Mouse (Mus musculus) MEL (cell line): ENCODE measurements around the gene Arpc1b. TPM values are rescaled to one million over a fixed set of nuclear protein-coding genes. Genes with fewer than 3 reads are reported as not detected.
"Not testable (repeated sequence)": the region's sequence is repeated elsewhere in the genome, so short reads cannot be mapped to it uniquely, and the experiment has no call there.

Source experiments
- DNase-seq: peaks from one replicate; pipeline ENCODE4 v3.0.0; 2011; ENCODE audit warnings: low read depth, low spot score
- H3K27ac ChIP-seq: 2 replicates; pipeline ENCODE4 v1.5.1; 2012; ENCODE audit warnings: low read depth, mild to moderate bottlenecking, control low read depth, low read length, moderate library complexity; ENCODE audit not compliant: control insufficient read depth
- H3K27me3 ChIP-seq, 2 experiments: fragments of 150-350 bp in 1 of 2; sonication (generic) in 1 of 2; 2 replicates each; pipeline ENCODE4 v1.6.1; 2012; ENCODE audit warnings: low read length in 2 of 2, mild to moderate bottlenecking in 2 of 2, improper control_type of control experiment in 1 of 2, moderate library complexity in 1 of 2; ENCODE audit not compliant: insufficient read depth in 2 of 2, control insufficient read depth in 1 of 2
- H3K36me3 ChIP-seq, 2 experiments: 2 replicates each; pipeline ENCODE4 v1.6.1; 2012 to 2014; ENCODE audit warnings: low read length in 2 of 2, improper control_type of control experiment in 1 of 2, inconsistent platforms in 1 of 2, mild to moderate bottlenecking in 1 of 2; ENCODE audit not compliant: insufficient read depth in 2 of 2, control insufficient read depth in 1 of 2
- H3K4me1 ChIP-seq, 2 experiments: fragments of 150-350 bp in 1 of 2; sonication (generic) in 1 of 2; 2 replicates each; pipeline ENCODE4 v1.6.1; 2012; ENCODE audit warnings: low read length in 2 of 2, improper control_type of control experiment in 1 of 2, mild to moderate bottlenecking in 1 of 2; ENCODE audit not compliant: insufficient read depth in 2 of 2, control insufficient read depth in 1 of 2
- H3K4me3 ChIP-seq, 2 experiments: fragments of 150-350 bp in 1 of 2; sonication (generic) in 1 of 2; 2 replicates each; pipeline ENCODE4 v1.5.1; 2012; ENCODE audit warnings: low read depth in 2 of 2, low read length in 2 of 2, mild to moderate bottlenecking in 2 of 2, moderate library complexity in 2 of 2, control low read depth in 1 of 2, improper control_type of control experiment in 1 of 2; ENCODE audit not compliant: control insufficient read depth in 1 of 2, insufficient read depth in 1 of 2
- H3K79me2 ChIP-seq: 2 replicates; pipeline ENCODE4 v1.6.1; 2012; ENCODE audit warnings: mild to moderate bottlenecking, low read length, moderate library complexity; ENCODE audit not compliant: control insufficient read depth, poor library complexity, insufficient read depth
- H3K9ac ChIP-seq: 2 replicates; pipeline ENCODE4 v1.6.1; 2012; ENCODE audit warnings: low read depth, mild to moderate bottlenecking, control low read depth, low read length, moderate library complexity; ENCODE audit not compliant: control insufficient read depth, poor library complexity, severe bottlenecking
- H3K9me3 ChIP-seq: fragments of 150-350 bp; sonication (generic); replicated peaks from 2 replicates; pipeline ENCODE4 v1.6.1; 2012; ENCODE audit warnings: mild to moderate bottlenecking, low read length, improper control_type of control experiment, moderate library complexity; ENCODE audit not compliant: insufficient read depth
- CHD1 ChIP-seq: IDR thresholded peaks from 2 replicates; pipeline ENCODE4 v1.6.1; 2012; ENCODE audit warnings: low read depth, mild to moderate bottlenecking, inconsistent platforms, low read length, improper control_type of control experiment
- CTCF ChIP-seq, 3 experiments: IDR thresholded peaks in 2 of 3; conservative IDR thresholded peaks in 1 of 3; 2 replicates each; pipeline ENCODE4 v1.5.1; 2011 to 2012; ENCODE audit warnings: low read length in 3 of 3, low read depth in 2 of 3, mild to moderate bottlenecking in 2 of 3, improper control_type of control experiment in 1 of 3, inconsistent platforms in 1 of 3, mixed read lengths in 1 of 3, moderate library complexity in 1 of 3; ENCODE audit not compliant: control insufficient read depth in 1 of 3, insufficient read depth in 1 of 3, poor library complexity in 1 of 3, severe bottlenecking in 1 of 3
- E2F4 ChIP-seq: IDR thresholded peaks from 2 replicates; pipeline ENCODE4 v1.6.1; 2011; ENCODE audit warnings: low read depth, low read length, improper control_type of control experiment, borderline replicate concordance
- EP300 ChIP-seq, 2 experiments: IDR thresholded peaks; 2 replicates each; pipeline ENCODE4 v1.6.1; 2011; ENCODE audit warnings: improper control_type of control experiment in 2 of 2, low read length in 2 of 2, low read depth in 1 of 2, mild to moderate bottlenecking in 1 of 2
- GABPA ChIP-seq: IDR thresholded peaks from 2 replicates; pipeline ENCODE4 v1.6.1; 2012; ENCODE audit warnings: low read depth, mild to moderate bottlenecking, inconsistent platforms, low read length, improper control_type of control experiment, moderate library complexity
- GATA1 ChIP-seq: IDR thresholded peaks from 2 replicates; pipeline ENCODE4 v1.6.1; 2011; ENCODE audit warnings: low read depth, low read length, improper control_type of control experiment
- HCFC1 ChIP-seq: IDR thresholded peaks from 2 replicates; pipeline ENCODE4 v1.6.1; 2012; ENCODE audit warnings: low read depth, mild to moderate bottlenecking, inconsistent platforms, low read length, improper control_type of control experiment, moderate library complexity
- JUND ChIP-seq: IDR thresholded peaks from 2 replicates; pipeline ENCODE4 v1.6.1; 2011; ENCODE audit warnings: low read depth, mild to moderate bottlenecking, improper control_type of control experiment, low read length
- MAFK ChIP-seq: IDR thresholded peaks from 2 replicates; pipeline ENCODE4 v1.6.1; 2011; ENCODE audit warnings: low read depth, mild to moderate bottlenecking, low read length, improper control_type of control experiment, borderline replicate concordance
- MEF2A ChIP-seq: IDR thresholded peaks from 2 replicates; pipeline ENCODE4 v1.6.1; 2014; ENCODE audit warnings: low read depth, mild to moderate bottlenecking, inconsistent platforms, low read length, improper control_type of control experiment; ENCODE audit not compliant: poor library complexity, insufficient replicate concordance, severe bottlenecking; ENCODE audit errors: extremely low read depth
- MXI1 ChIP-seq: IDR thresholded peaks from 2 replicates; pipeline ENCODE4 v1.6.1; 2011; ENCODE audit warnings: mild to moderate bottlenecking, low read depth, low read length, improper control_type of control experiment
- MYC ChIP-seq: IDR thresholded peaks from 2 replicates; pipeline ENCODE4 v1.6.1; 2011; ENCODE audit warnings: low read depth, mild to moderate bottlenecking, low read length, improper control_type of control experiment, moderate library complexity
- NELFE ChIP-seq: IDR thresholded peaks from 2 replicates; pipeline ENCODE4 v1.6.1; 2011; ENCODE audit warnings: low read depth, low read length, improper control_type of control experiment
- POLR2A ChIP-seq, 2 experiments: IDR thresholded peaks; 2 replicates each; pipeline ENCODE4 v1.6.1; 2011 to 2012; ENCODE audit warnings: low read length in 2 of 2, mild to moderate bottlenecking in 2 of 2, control low read depth in 1 of 2, improper control_type of control experiment in 1 of 2, low read depth in 1 of 2, moderate library complexity in 1 of 2; ENCODE audit not compliant: control insufficient read depth in 1 of 2, insufficient read depth in 1 of 2, poor library complexity in 1 of 2
- POLR2AphosphoS2 ChIP-seq: IDR thresholded peaks from 2 replicates; pipeline ENCODE4 v1.6.1; 2011; ENCODE audit warnings: low read length, improper control_type of control experiment
- RAD21 ChIP-seq: IDR thresholded peaks from 2 replicates; pipeline ENCODE4 v1.6.1; 2011; ENCODE audit warnings: mild to moderate bottlenecking, low read depth, low read length, improper control_type of control experiment
- RCOR1 ChIP-seq: IDR thresholded peaks from 2 replicates; pipeline ENCODE4 v1.6.1; 2012; ENCODE audit warnings: low read depth, mild to moderate bottlenecking, inconsistent platforms, low read length, improper control_type of control experiment
- TBP ChIP-seq: IDR thresholded peaks from 2 replicates; pipeline ENCODE4 v1.8.0; 2011; ENCODE audit warnings: low read depth, low read length, improper control_type of control experiment
- TCF12 ChIP-seq: IDR thresholded peaks from 2 replicates; pipeline ENCODE4 v1.6.1; 2014; ENCODE audit warnings: low read depth, mild to moderate bottlenecking, inconsistent platforms, low read length, improper control_type of control experiment, moderate library complexity
- UBTF ChIP-seq: IDR thresholded peaks from 2 replicates; pipeline ENCODE4 v1.6.1; 2012; ENCODE audit warnings: low read depth, mild to moderate bottlenecking, inconsistent platforms, low read length, improper control_type of control experiment, moderate library complexity, borderline replicate concordance; ENCODE audit not compliant: insufficient read depth
- ZC3H11A ChIP-seq: IDR thresholded peaks from 2 replicates; pipeline ENCODE4 v1.6.1; 2012; ENCODE audit warnings: low read depth, mild to moderate bottlenecking, inconsistent platforms, low read length, improper control_type of control experiment
- ZKSCAN1 ChIP-seq: IDR thresholded peaks from 2 replicates; pipeline ENCODE4 v1.6.1; 2012; ENCODE audit warnings: low read depth, mild to moderate bottlenecking, inconsistent platforms, low read length, improper control_type of control experiment, moderate library complexity
- ZMIZ1 ChIP-seq: IDR thresholded peaks from 2 replicates; pipeline ENCODE4 v1.6.1; 2012; ENCODE audit warnings: low read depth, mild to moderate bottlenecking, inconsistent platforms, low read length, improper control_type of control experiment, moderate library complexity
- ZNF384 ChIP-seq: IDR thresholded peaks from 2 replicates; pipeline ENCODE4 v1.6.1; 2012; ENCODE audit warnings: low read depth, mild to moderate bottlenecking, inconsistent platforms, low read length, improper control_type of control experiment
- polyA plus RNA-seq, 2 experiments: library from polyadenylated mRNA; stranded (reverse) in 1 of 2; unstranded in 1 of 2; fragments of >175 nt in 1 of 2; fragments of >200 nt in 1 of 2; gene quantifications; 2 replicates each; pipeline versions ENCODE4 v1.2.1 to v1.2.4; 2012; ENCODE audit warnings: low replicate concordance in 2 of 2, low read depth in 1 of 2; ENCODE audit not compliant: insufficient read length in 2 of 2, insufficient read depth in 1 of 2, missing spikeins in 1 of 2
- total RNA-seq: library from RNA; depleted of rRNA; stranded (reverse); fragments of 300-350 nt; gene quantifications from 2 replicates; pipeline ENCODE4 v1.2.3, GENCODE M21; 2012

Gene Arpc1b
- total and polyA plus RNA-seq, 3 experiments: 143 to 708 (median 432) TPM

GRCm38 (mm10) chr5:145130995-145131394 lies 17.0 kb downstream of the Arpc1b start:
- Histone ChIP-seq H3K79me2 (no peaks in the 10 kb centered on the region), H3K36me3 (peaks cover 0 to 21% of the 10 kb centered on the region in 2 experiments; a peak in 2 of 4 replicates), H3K27ac (no peak overlapping the region), H3K9ac (no peak overlapping the region), H3K9me3 (no peaks in the 10 kb centered on the region), H3K4me1 (no peaks in the 10 kb centered on the region), H3K4me3 (no peak overlapping the region), H3K27me3 (no peaks in the 10 kb centered on the region)
- no peak for DNase-seq
- TF ChIP-seq POLR2A (IDR thresholded peaks at IDR 0.05; ENCODE audit: control insufficient read depth in 1 of 2, insufficient read depth in 1 of 2, low read depth in 1 of 2, low read length in 2 of 2, poor library complexity in 1 of 2) (peak in 1 of 2 experiments; percentile 0; a peak in 1 of 4 replicates), MAFK (no peak), RCOR1 (no peak)

- H3K4me1 ChIP-seq, H3K27me3 ChIP-seq, H3K9me3 ChIP-seq, H3K9ac ChIP-seq, H3K27ac ChIP-seq, DNase-seq, H3K4me3 ChIP-seq: not testable (repeated sequence)
- Histone ChIP-seq H3K36me3 (peaks cover 5 to 19% of the 10 kb centered on the region in 2 experiments), H3K79me2 (peaks cover 19% of the 10 kb centered on the region)
- TF ChIP-seq CTCF (IDR thresholded peaks at IDR 0.05 in 2 of 3, conservative IDR thresholded peaks at IDR 0.05 in 1 of 3; ENCODE audit: control insufficient read depth in 1 of 3, insufficient read depth in 1 of 3, low read depth in 2 of 3, low read length in 3 of 3, poor library complexity in 1 of 3, severe bottlenecking in 1 of 3) (peak in 2 of 3 experiments; percentile 5 to 57; a peak in 2 of 6 replicates), POLR2A (IDR thresholded peaks at IDR 0.05; ENCODE audit: control insufficient read depth in 1 of 2, insufficient read depth in 1 of 2, low read depth in 1 of 2, low read length in 2 of 2, poor library complexity in 1 of 2) (0 out of 4 replicates have a peak, but pooled peaks of 1 of the 2 experiments have one; percentile 36), RAD21 (peak; percentile 3)
Measured at GRCm38 (mm10) chr5:145133275-145133674, 19.3 kb downstream of the Arpc1b start.

- H3K9me3 ChIP-seq: no peaks in the 10 kb centered on the region
- H3K36me3 ChIP-seq: peaks cover 19 to 21% of the 10 kb centered on the region in 2 experiments
- peaks cover 2 to 21% of the 10 kb centered on the region in 2 experiments; a peak in 2 of 4 replicates for H3K4me1 ChIP-seq
- H3K27me3 ChIP-seq: no peaks in the 10 kb centered on the region
- peaks cover 44% of the 10 kb centered on the region for H3K79me2 ChIP-seq
- DNase-seq: peak; percentile 53
- H3K9ac ChIP-seq: peak overlapping the region; percentile 93
- H3K27ac ChIP-seq: no peak overlapping the region
- H3K4me3 ChIP-seq: peak overlapping the region; percentile 79 to 95
- TF ChIP-seq ZKSCAN1: no peak
- no peak for TF ChIP-seq ZMIZ1
- TF ChIP-seq ZNF384: no peak
- no peak for TF ChIP-seq MAFK
- TF ChIP-seq TBP: no peak
- TF ChIP-seq HCFC1: 0 out of 2 replicates have a peak, but pooled peaks have one; percentile 2
- no peak for TF ChIP-seq RCOR1
- TF ChIP-seq RAD21: no peak
- no peak for TF ChIP-seq ZC3H11A
- no peak for TF ChIP-seq CHD1
- no peak for TF ChIP-seq GATA1
- no peak for TF ChIP-seq MEF2A
- TF ChIP-seq NELFE: no peak
- 0 out of 2 replicates have a peak, but pooled peaks have one; percentile 43 for TF ChIP-seq MYC
- no peak for TF ChIP-seq CTCF (IDR thresholded peaks at IDR 0.05 in 2 of 3, conservative IDR thresholded peaks at IDR 0.05 in 1 of 3; ENCODE audit: control insufficient read depth in 1 of 3, insufficient read depth in 1 of 3, low read depth in 2 of 3, low read length in 3 of 3, poor library complexity in 1 of 3, severe bottlenecking in 1 of 3)
- peak; percentile 80 for TF ChIP-seq MXI1
- TF ChIP-seq GABPA: no peak
- TF ChIP-seq UBTF: no peak
- TF ChIP-seq JUND: no peak
- TF ChIP-seq POLR2AphosphoS2: no peak
- TF ChIP-seq POLR2A (IDR thresholded peaks at IDR 0.05; ENCODE audit: control insufficient read depth in 1 of 2, insufficient read depth in 1 of 2, low read depth in 1 of 2, low read length in 2 of 2, poor library complexity in 1 of 2): no peak
- no peak for TF ChIP-seq E2F4
- TF ChIP-seq EP300 (IDR thresholded peaks at IDR 0.05; ENCODE audit: low read depth in 1 of 2, low read length in 2 of 2): no peak
- no peak for TF ChIP-seq TCF12
Measured at GRCm38 (mm10) chr5:145138836-145139235, 24.8 kb downstream of the Arpc1b start.
